Mouse (Mus musculus) forebrain, embryonic 16.5 days (tissue): Measurements from ENCODE around the gene D430019H16Rik. TPM values are rescaled to one million over a fixed set of nuclear protein-coding genes. Genes with fewer than 3 reads are reported as not detected.

Experiments
- ATAC-seq: fragments of 200-750 bp; cut with Nextera tagmentation; 2 replicates; pipeline ENCODE4 v1.8.0; 2017; ENCODE audit warnings: mild to moderate bottlenecking, moderate library complexity
- H3K27ac ChIP-seq: fragments of 300-500 bp; sonication (generic); 2 replicates; pipeline ENCODE4 v1.5.1; 2014; ENCODE audit warnings: low read length, control low read depth
- H3K27me3 ChIP-seq: fragments of 300-500 bp; sonication (generic); replicated peaks from 2 replicates; pipeline ENCODE4 v1.6.1; 2014; ENCODE audit warnings: low read length; ENCODE audit not compliant: control insufficient read depth, insufficient read depth
- H3K36me3 ChIP-seq: fragments of 300-500 bp; sonication (generic); 2 replicates; pipeline ENCODE4 v1.6.1; 2014; ENCODE audit not compliant: control insufficient read depth, insufficient read depth
- H3K4me1 ChIP-seq: fragments of 300-500 bp; sonication (generic); replicated peaks from 2 replicates; pipeline ENCODE4 v1.6.1; 2014; ENCODE audit warnings: low read length; ENCODE audit not compliant: control insufficient read depth, insufficient read depth
- H3K4me2 ChIP-seq: fragments of 300-500 bp; sonication (generic); 2 replicates; pipeline ENCODE4 v1.6.1; 2014; ENCODE audit warnings: mild to moderate bottlenecking, low read length, control low read depth
- H3K4me3 ChIP-seq: fragments of 300-500 bp; sonication (generic); replicated peaks from 2 replicates; pipeline ENCODE4 v1.5.1; 2014; ENCODE audit warnings: mild to moderate bottlenecking, low read length, control low read depth
- H3K9ac ChIP-seq: fragments of 300-500 bp; sonication (generic); replicated peaks from 2 replicates; pipeline ENCODE4 v1.6.1; 2014; ENCODE audit warnings: low read depth, low read length, control low read depth
- H3K9me3 ChIP-seq: fragments of 300-500 bp; sonication (generic); 2 replicates; pipeline ENCODE4 v1.6.1; 2016; ENCODE audit warnings: low read length; ENCODE audit not compliant: control insufficient read depth
- WGBS: fragments of 180-500 bp; shearing (Covaris S2); extraction: QIAGEN DNeasy Blood & Tissue Kit; methylation state at CpG from one replicate; pipeline ENCODE4 v1.1.7; 2014; 5-methylcytosine and 5-hydroxymethylcytosine counted together
- polyA plus RNA-seq: library from polyadenylated mRNA; unstranded; fragments of >200 nt; fragmentation: Nextera tagmentation; extraction: Ambion mirVana; gene quantifications from 2 replicates; pipeline ENCODE4 v1.2.1, GENCODE M21; 2015

D430019H16Rik gene
- polyA plus RNA-seq, 1 experiment from 2014 or later, result 17.8 TPM

GRCm38 (mm10) chr12:105541590-105542402 is 88.1 kb downstream of the D430019H16Rik start:
- Histone ChIP-seq H3K27ac (no peak overlapping the region), H3K4me2 (no peak overlapping the region), H3K36me3 (no peaks in the 10 kb centered on the region), H3K9ac (no peak overlapping the region), H3K4me1 (no peaks in the 10 kb centered on the region), H3K4me3 (no peak overlapping the region), H3K27me3 (no peaks in the 10 kb centered on the region), H3K9me3 (no peaks in the 10 kb centered on the region)
- WGBS, result 78% methylated on average over 12 of the region's 12 CpGs
- ATAC-seq, result no peak

- Histone ChIP-seq H3K4me1 (no peaks in the 10 kb centered on the region), H3K9ac (no peak overlapping the region)
Measured at GRCm38 (mm10) chr12:105542513-105542912, 88.9 kb downstream of the D430019H16Rik start.

More at GRCm38 (mm10) chr12:105542513-105542912, 88.9 kb downstream of the D430019H16Rik start:
- Histone ChIP-seq H3K36me3 (no peaks in the 10 kb centered on the region), H3K9me3 (no peaks in the 10 kb centered on the region), H3K4me2 (no peak overlapping the region), H3K27me3 (no peaks in the 10 kb centered on the region), H3K4me3 (no peak overlapping the region), H3K27ac (no peak overlapping the region)
- ATAC-seq, result no peak
- WGBS, result 90% methylated on average over 3 of the region's 3 CpGs

Other genes starting within 250 kb of the D430019H16Rik start
- gene Tcl1, start 231.1 kb upstream of the D430019H16Rik start, polyA plus RNA-seq, result not detected in 2 replicates
- 5.3 and 9.0 TPM in 2 replicates for gene Tunar, start 120.0 kb upstream of the D430019H16Rik start, polyA plus RNA-seq
- gene Bdkrb2, start 109.4 kb downstream of the D430019H16Rik start, polyA plus RNA-seq, result 0.61 and 0.73 TPM in 2 replicates
- 0.19 TPM in 1 of 2 replicates, not detected in the other for gene Bdkrb1, start 149.2 kb downstream of the D430019H16Rik start, polyA plus RNA-seq
- 30.3 and 31.0 TPM in 2 replicates for gene Gskip, start 231.0 kb downstream of the D430019H16Rik start, polyA plus RNA-seq
- gene Atg2b, start 231.4 kb downstream of the D430019H16Rik start, polyA plus RNA-seq, result 17.3 and 18.4 TPM in 2 replicates